Comparison of ENCODE assay signal across 14 mouse cellular contexts in the genomic region with DNA sequence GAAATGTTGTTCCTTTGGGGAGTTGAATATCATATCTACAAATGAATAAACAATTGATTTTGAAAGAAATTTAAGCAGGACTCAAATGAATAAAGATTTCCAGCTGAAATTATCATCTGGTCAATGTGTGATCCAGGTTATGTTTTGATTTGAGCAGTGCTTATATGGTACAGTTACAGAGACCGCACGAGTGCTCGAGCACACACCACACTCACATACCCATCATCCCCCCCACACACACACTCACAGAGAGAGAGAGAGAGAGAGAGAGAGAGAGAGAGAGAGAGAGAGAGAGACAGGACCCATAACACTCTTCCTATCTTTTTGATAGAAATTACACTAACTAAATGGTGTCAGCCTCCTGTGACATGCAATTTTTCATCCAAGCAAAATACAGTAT.
"Had no signal": no experiment of that assay in that cellular context is flagged by ENCODE, and none has a peak within 500 bp of the region (broad histone marks: within the 10 kb centered on the region; RNA-seq: fewer than 3 reads in every experiment).

No protein-coding gene starts in this region.

- H3K27me3 ChIP-seq: liver, embryonic 13.5 days; midbrain, embryonic 15.5 days; neural tube, embryonic 12.5 days had no signal

- ATAC-seq: intestine, postnatal 0 days; midbrain, embryonic 15.5 days had no signal

- H3K4me1 ChIP-seq: liver, embryonic 13.5 days; midbrain, embryonic 15.5 days; neural tube, embryonic 12.5 days had no signal

- H3K4me2 ChIP-seq: liver, embryonic 13.5 days; midbrain, embryonic 15.5 days; neural tube, embryonic 12.5 days had no signal

- H3K9ac ChIP-seq: liver, embryonic 13.5 days; midbrain, embryonic 15.5 days; neural tube, embryonic 12.5 days had no signal

- H3K27ac ChIP-seq: kidney, postnatal 0 days; liver, embryonic 13.5 days; midbrain, embryonic 15.5 days; neural tube, embryonic 12.5 days had no signal

- DNase-seq: kidney, adult 2 months; kidney, postnatal 25 days; layer of hippocampus, postnatal 36 days; liver, embryonic 13.5 days; lung, adult 2 months; lung, postnatal 14 days; lung, postnatal 4 days; thymus, adult 18-20 months; thymus, postnatal 36 days had no signal

- H3K4me3 ChIP-seq: left cerebral cortex, adult 2 months; liver, embryonic 13.5 days; midbrain, embryonic 15.5 days; neural tube, embryonic 12.5 days had no signal

- H3K36me3 ChIP-seq: liver, embryonic 13.5 days had no signal

- H3K9me3 ChIP-seq: liver, embryonic 13.5 days; midbrain, embryonic 15.5 days; neural tube, embryonic 12.5 days had no signal
